Mouse (Mus musculus) MEL (cell line): Measurements from ENCODE around the gene Kit. TPM values are rescaled to one million over a fixed set of nuclear protein-coding genes. Genes with fewer than 3 reads are reported as not detected.

Experiments used
- DNase-seq: peaks from one replicate; pipeline ENCODE4 v3.0.0; 2011; ENCODE audit warnings: low read depth, low spot score
- H3K27ac ChIP-seq: 2 replicates; pipeline ENCODE4 v1.5.1; 2012; ENCODE audit warnings: low read depth, mild to moderate bottlenecking, control low read depth, low read length, moderate library complexity; ENCODE audit not compliant: control insufficient read depth
- H3K27me3 ChIP-seq, 2 experiments: fragments of 150-350 bp in 1 of 2; sonication (generic) in 1 of 2; 2 replicates each; pipeline ENCODE4 v1.6.1; 2012; ENCODE audit warnings: low read length in 2 of 2, mild to moderate bottlenecking in 2 of 2, improper control_type of control experiment in 1 of 2, moderate library complexity in 1 of 2; ENCODE audit not compliant: insufficient read depth in 2 of 2, control insufficient read depth in 1 of 2
- H3K36me3 ChIP-seq, 2 experiments: 2 replicates each; pipeline ENCODE4 v1.6.1; 2012 to 2014; ENCODE audit warnings: low read length in 2 of 2, improper control_type of control experiment in 1 of 2, inconsistent platforms in 1 of 2, mild to moderate bottlenecking in 1 of 2; ENCODE audit not compliant: insufficient read depth in 2 of 2, control insufficient read depth in 1 of 2
- H3K4me1 ChIP-seq, 2 experiments: fragments of 150-350 bp in 1 of 2; sonication (generic) in 1 of 2; 2 replicates each; pipeline ENCODE4 v1.6.1; 2012; ENCODE audit warnings: low read length in 2 of 2, improper control_type of control experiment in 1 of 2, mild to moderate bottlenecking in 1 of 2; ENCODE audit not compliant: insufficient read depth in 2 of 2, control insufficient read depth in 1 of 2
- H3K4me3 ChIP-seq, 2 experiments: fragments of 150-350 bp in 1 of 2; sonication (generic) in 1 of 2; 2 replicates each; pipeline ENCODE4 v1.5.1; 2012; ENCODE audit warnings: low read depth in 2 of 2, low read length in 2 of 2, mild to moderate bottlenecking in 2 of 2, moderate library complexity in 2 of 2, control low read depth in 1 of 2, improper control_type of control experiment in 1 of 2; ENCODE audit not compliant: control insufficient read depth in 1 of 2, insufficient read depth in 1 of 2
- H3K79me2 ChIP-seq: 2 replicates; pipeline ENCODE4 v1.6.1; 2012; ENCODE audit warnings: mild to moderate bottlenecking, low read length, moderate library complexity; ENCODE audit not compliant: control insufficient read depth, poor library complexity, insufficient read depth
- H3K9ac ChIP-seq: 2 replicates; pipeline ENCODE4 v1.6.1; 2012; ENCODE audit warnings: low read depth, mild to moderate bottlenecking, control low read depth, low read length, moderate library complexity; ENCODE audit not compliant: control insufficient read depth, poor library complexity, severe bottlenecking
- H3K9me3 ChIP-seq: fragments of 150-350 bp; sonication (generic); replicated peaks from 2 replicates; pipeline ENCODE4 v1.6.1; 2012; ENCODE audit warnings: mild to moderate bottlenecking, low read length, improper control_type of control experiment, moderate library complexity; ENCODE audit not compliant: insufficient read depth
- BHLHE40 ChIP-seq: IDR thresholded peaks from 2 replicates; pipeline ENCODE4 v1.6.1; 2012; ENCODE audit warnings: low read depth, mild to moderate bottlenecking, inconsistent platforms, low read length, improper control_type of control experiment, borderline replicate concordance
- CHD1 ChIP-seq: IDR thresholded peaks from 2 replicates; pipeline ENCODE4 v1.6.1; 2012; ENCODE audit warnings: low read depth, mild to moderate bottlenecking, inconsistent platforms, low read length, improper control_type of control experiment
- CHD2 ChIP-seq: IDR thresholded peaks from 2 replicates; pipeline ENCODE4 v1.6.1; 2011; ENCODE audit warnings: low read length, improper control_type of control experiment
- EP300 ChIP-seq, 2 experiments: IDR thresholded peaks; 2 replicates each; pipeline ENCODE4 v1.6.1; 2011; ENCODE audit warnings: improper control_type of control experiment in 2 of 2, low read length in 2 of 2, low read depth in 1 of 2, mild to moderate bottlenecking in 1 of 2
- ETS1 ChIP-seq: IDR thresholded peaks from 2 replicates; pipeline ENCODE4 v1.6.1; 2012; ENCODE audit warnings: low read depth, mild to moderate bottlenecking, inconsistent platforms, low read length, improper control_type of control experiment, moderate library complexity
- GABPA ChIP-seq: IDR thresholded peaks from 2 replicates; pipeline ENCODE4 v1.6.1; 2012; ENCODE audit warnings: low read depth, mild to moderate bottlenecking, inconsistent platforms, low read length, improper control_type of control experiment, moderate library complexity
- GATA1 ChIP-seq: IDR thresholded peaks from 2 replicates; pipeline ENCODE4 v1.6.1; 2011; ENCODE audit warnings: low read depth, low read length, improper control_type of control experiment
- MAX ChIP-seq: IDR thresholded peaks from 2 replicates; pipeline ENCODE4 v1.6.1; 2011; ENCODE audit warnings: low read length, improper control_type of control experiment
- MAZ ChIP-seq: IDR thresholded peaks from 2 replicates; pipeline ENCODE4 v1.6.1; 2012; ENCODE audit warnings: low read depth, mild to moderate bottlenecking, inconsistent platforms, low read length, improper control_type of control experiment
- MXI1 ChIP-seq: IDR thresholded peaks from 2 replicates; pipeline ENCODE4 v1.6.1; 2011; ENCODE audit warnings: mild to moderate bottlenecking, low read depth, low read length, improper control_type of control experiment
- MYC ChIP-seq: IDR thresholded peaks from 2 replicates; pipeline ENCODE4 v1.6.1; 2011; ENCODE audit warnings: low read depth, mild to moderate bottlenecking, low read length, improper control_type of control experiment, moderate library complexity
- NRF1 ChIP-seq: IDR thresholded peaks from 2 replicates; pipeline ENCODE4 v1.6.1; 2014; ENCODE audit warnings: low read depth, mild to moderate bottlenecking, inconsistent platforms, low read length, improper control_type of control experiment, moderate library complexity; ENCODE audit not compliant: poor library complexity, insufficient read depth, severe bottlenecking
- POLR2AphosphoS5 ChIP-seq: IDR thresholded peaks from 2 replicates; pipeline ENCODE4 v1.6.1; 2012; ENCODE audit warnings: low read depth, borderline replicate concordance, mild to moderate bottlenecking, inconsistent platforms, low read length, moderate library complexity, mixed read lengths
- RAD21 ChIP-seq: IDR thresholded peaks from 2 replicates; pipeline ENCODE4 v1.6.1; 2011; ENCODE audit warnings: mild to moderate bottlenecking, low read depth, low read length, improper control_type of control experiment
- SIN3A ChIP-seq: IDR thresholded peaks from 2 replicates; pipeline ENCODE4 v1.6.1; 2012; ENCODE audit warnings: low read length, improper control_type of control experiment, inconsistent platforms
- SMC3 ChIP-seq: IDR thresholded peaks from 2 replicates; pipeline ENCODE4 v1.6.1; 2011; ENCODE audit warnings: low read depth, low read length, improper control_type of control experiment
- UBTF ChIP-seq: IDR thresholded peaks from 2 replicates; pipeline ENCODE4 v1.6.1; 2012; ENCODE audit warnings: low read depth, mild to moderate bottlenecking, inconsistent platforms, low read length, improper control_type of control experiment, moderate library complexity, borderline replicate concordance; ENCODE audit not compliant: insufficient read depth
- USF1 ChIP-seq: IDR thresholded peaks from 2 replicates; pipeline ENCODE4 v1.6.1; 2014; ENCODE audit warnings: low read depth, mild to moderate bottlenecking, inconsistent platforms, low read length, improper control_type of control experiment, moderate library complexity
- ZNF384 ChIP-seq: IDR thresholded peaks from 2 replicates; pipeline ENCODE4 v1.6.1; 2012; ENCODE audit warnings: low read depth, mild to moderate bottlenecking, inconsistent platforms, low read length, improper control_type of control experiment
- polyA plus RNA-seq, 2 experiments: library from polyadenylated mRNA; stranded (reverse) in 1 of 2; unstranded in 1 of 2; fragments of >175 nt in 1 of 2; fragments of >200 nt in 1 of 2; gene quantifications; 2 replicates each; pipeline versions ENCODE4 v1.2.1 to v1.2.4; 2012; ENCODE audit warnings: low replicate concordance in 2 of 2, low read depth in 1 of 2; ENCODE audit not compliant: insufficient read length in 2 of 2, insufficient read depth in 1 of 2, missing spikeins in 1 of 2
- total RNA-seq: library from RNA; depleted of rRNA; stranded (reverse); fragments of 300-350 nt; gene quantifications from 2 replicates; pipeline ENCODE4 v1.2.3, GENCODE M21; 2012

Gene Kit
- total and polyA plus RNA-seq, 3 experiments: 1.0 to 1.8 TPM; not detected in 1

DNA sequence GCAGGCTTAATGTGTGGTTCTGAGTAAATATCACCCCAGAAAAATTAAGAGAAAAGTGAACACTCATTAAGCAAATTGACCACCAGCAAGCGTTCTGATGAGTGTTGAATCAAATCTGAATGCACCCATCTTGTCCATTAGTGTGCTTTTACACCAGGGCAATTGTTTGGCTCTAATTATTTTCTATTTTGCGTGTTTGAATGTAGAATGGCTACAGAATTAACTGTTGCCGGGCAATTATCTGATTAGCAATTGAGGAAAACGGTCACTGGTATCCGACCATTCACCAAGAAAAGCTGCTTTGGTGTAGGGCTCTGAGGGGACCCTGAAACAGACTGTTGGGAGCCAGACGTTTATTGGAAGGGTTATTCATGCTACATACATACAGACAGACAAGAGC, 16.2 kb downstream of the Kit start:
- no peaks in the 10 kb centered on the region for H3K79me2 ChIP-seq
- no peak overlapping the region for H3K4me3 ChIP-seq
- no peaks in the 10 kb centered on the region for H3K9me3 ChIP-seq
- no peak overlapping the region for H3K9ac ChIP-seq
- H3K4me1 ChIP-seq: no peaks in the 10 kb centered on the region
- no peaks in the 10 kb centered on the region for H3K27me3 ChIP-seq
- H3K36me3 ChIP-seq: no peaks in the 10 kb centered on the region
- 0 out of 2 replicates have a peak, but pooled peaks have one; percentile 9 for TF ChIP-seq GATA1
- no peak for TF ChIP-seq ETS1
- TF ChIP-seq, all 39 proteins: peak for 1
- no peak for DNase-seq
- H3K27ac ChIP-seq: no peak overlapping the region

DNA sequence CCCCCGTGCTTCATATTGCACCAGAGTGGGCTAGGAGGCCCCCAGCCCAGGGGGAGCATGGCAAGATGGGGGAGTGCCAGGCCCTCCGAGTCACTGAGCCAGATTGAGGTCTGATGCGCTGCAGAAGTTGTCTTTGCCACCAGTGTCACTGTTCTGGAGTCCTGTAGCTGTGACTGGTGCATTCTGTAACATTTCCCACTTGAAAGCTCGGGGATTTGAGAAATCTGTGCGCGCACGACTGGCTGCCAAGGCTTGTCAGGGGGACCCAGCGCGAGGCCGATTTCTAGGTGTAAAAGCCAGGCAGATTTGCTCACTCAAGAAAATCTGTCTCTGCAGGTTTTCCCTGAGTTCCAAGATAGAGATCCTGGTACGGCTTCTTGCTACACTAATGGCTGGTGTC, 16.9 kb downstream of the Kit start:
- DNase-seq: no peak
- TF ChIP-seq RAD21 (no peak), ETS1 (no peak), EP300 (IDR thresholded peaks at IDR 0.05; ENCODE audit: low read depth in 1 of 2, low read length in 2 of 2) (no peak), CHD2 (no peak), MAX (no peak), SMC3 (no peak), ZNF384 (no peak), BHLHE40 (no peak), USF1 (no peak), UBTF (no peak), POLR2AphosphoS5 (no peak), GABPA (no peak), MXI1 (no peak), MYC (no peak), SIN3A (no peak), NRF1 (no peak), GATA1 (no peak), MAZ (no peak), CHD1 (no peak)
- no peak overlapping the region for H3K4me3 ChIP-seq
- no peaks in the 10 kb centered on the region for H3K9me3 ChIP-seq
- H3K4me1 ChIP-seq: no peaks in the 10 kb centered on the region
- H3K9ac ChIP-seq: no peak overlapping the region
- no peaks in the 10 kb centered on the region for H3K79me2 ChIP-seq
- no peaks in the 10 kb centered on the region for H3K27me3 ChIP-seq
- no peak overlapping the region for H3K27ac ChIP-seq
- no peaks in the 10 kb centered on the region for H3K36me3 ChIP-seq
